Mouse (Mus musculus) forebrain, embryonic 14.5 days (tissue): ENCODE measurements around the gene Vars. TPM values are rescaled to one million over a fixed set of nuclear protein-coding genes. Genes with fewer than 3 reads are reported as not detected.

Source experiments
- ATAC-seq: fragments of 200-750 bp; cut with Nextera tagmentation; 2 replicates; pipeline ENCODE4 v1.8.0; 2017; ENCODE audit warnings: mild to moderate bottlenecking, moderate library complexity
- DNase-seq: peaks from one replicate; pipeline ENCODE4 v3.0.0-alpha.2; 2015; ENCODE audit warnings: low spot score
- H3K27ac ChIP-seq: fragments of 300-500 bp; sonication (generic); 2 replicates; pipeline ENCODE4 v1.5.1; 2014; ENCODE audit warnings: low read depth, mild to moderate bottlenecking, control low read depth, low read length, moderate library complexity
- H3K27me3 ChIP-seq: fragments of 300-500 bp; sonication (generic); replicated peaks from 2 replicates; pipeline ENCODE4 v1.6.1; 2014; ENCODE audit warnings: low read length, control low read depth, mixed read lengths; ENCODE audit not compliant: control insufficient read depth, insufficient read depth
- H3K36me3 ChIP-seq: fragments of 300-500 bp; sonication (generic); 2 replicates; pipeline ENCODE4 v1.6.1; 2014; ENCODE audit warnings: low read length, control low read depth; ENCODE audit not compliant: control insufficient read depth, insufficient read depth
- H3K4me1 ChIP-seq: fragments of 300-500 bp; sonication (generic); 2 replicates; pipeline ENCODE4 v1.6.1; 2014; ENCODE audit warnings: antibody characterized with exemption, low read length, control low read depth; ENCODE audit not compliant: control insufficient read depth, insufficient read depth
- H3K4me2 ChIP-seq: fragments of 300-500 bp; sonication (generic); 2 replicates; pipeline ENCODE4 v1.6.1; 2014; ENCODE audit warnings: mild to moderate bottlenecking, control low read depth, low read length
- H3K4me3 ChIP-seq: fragments of 300-500 bp; sonication (generic); 2 replicates; pipeline ENCODE4 v1.5.1; 2014; ENCODE audit warnings: low read depth, low read length, control low read depth
- H3K9ac ChIP-seq: fragments of 300-500 bp; sonication (generic); 2 replicates; pipeline ENCODE4 v1.6.1; 2014; ENCODE audit warnings: mild to moderate bottlenecking, low read length, control low read depth, moderate library complexity
- H3K9me3 ChIP-seq: fragments of 300-500 bp; sonication (generic); replicated peaks from 2 replicates; pipeline ENCODE4 v1.6.1; 2016; ENCODE audit warnings: low read length, control low read depth, mixed read lengths; ENCODE audit not compliant: control insufficient read depth
- WGBS: fragments of 180-500 bp; shearing (Covaris S2); extraction: QIAGEN DNeasy Blood & Tissue Kit; methylation state at CpG from one replicate; pipeline ENCODE4 v1.1.7; 2014; 5-methylcytosine and 5-hydroxymethylcytosine counted together
- polyA plus RNA-seq: library from polyadenylated mRNA; unstranded; fragments of >200 nt; fragmentation: Nextera tagmentation; extraction: Ambion mirVana; gene quantifications from 2 replicates; pipeline ENCODE4 v1.2.1, GENCODE M21; 2014

Gene Vars
- polyA plus RNA-seq, 1 experiment from 2014 or later = 42.4 TPM

DNA sequence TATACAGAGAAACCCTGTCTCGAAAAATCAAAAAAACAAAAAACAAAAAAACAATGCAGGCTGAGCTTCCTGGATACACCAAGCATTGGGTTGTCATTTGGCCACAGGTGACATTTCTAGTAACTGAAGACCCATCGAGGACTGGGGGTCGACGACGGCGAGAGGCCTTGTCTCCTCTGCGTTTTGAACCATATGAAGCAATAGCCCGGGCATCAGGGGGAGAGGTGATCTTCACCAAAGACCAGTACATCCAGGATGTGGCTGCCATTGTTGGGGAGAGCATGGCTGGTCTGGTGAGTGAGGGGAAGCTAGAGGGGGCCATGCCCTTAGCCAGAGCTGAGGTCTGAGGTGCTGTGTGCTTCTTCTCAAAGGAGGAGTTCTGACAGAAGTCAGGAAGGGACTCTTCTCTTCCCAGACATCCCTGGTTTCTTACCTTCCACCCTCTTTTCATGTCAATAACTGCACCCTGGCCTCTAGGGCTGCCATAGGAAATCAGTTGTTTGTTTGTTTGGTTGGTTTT is 21.8 kb downstream of the Vars start:
- Histone ChIP-seq H3K4me3 (no peak overlapping the region), H3K27me3 (no peaks in the 10 kb centered on the region), H3K36me3 (no peaks in the 10 kb centered on the region), H3K9me3 (no peaks in the 10 kb centered on the region), H3K4me1 (peaks cover 11% of the 10 kb centered on the region), H3K9ac (no peak overlapping the region), H3K27ac (no peak overlapping the region), H3K4me2 (no peak overlapping the region)
- ATAC-seq (no peak), DNase-seq (no peak)
- WGBS = 94% methylated on average over 8 of the region's 8 CpGs

DNA sequence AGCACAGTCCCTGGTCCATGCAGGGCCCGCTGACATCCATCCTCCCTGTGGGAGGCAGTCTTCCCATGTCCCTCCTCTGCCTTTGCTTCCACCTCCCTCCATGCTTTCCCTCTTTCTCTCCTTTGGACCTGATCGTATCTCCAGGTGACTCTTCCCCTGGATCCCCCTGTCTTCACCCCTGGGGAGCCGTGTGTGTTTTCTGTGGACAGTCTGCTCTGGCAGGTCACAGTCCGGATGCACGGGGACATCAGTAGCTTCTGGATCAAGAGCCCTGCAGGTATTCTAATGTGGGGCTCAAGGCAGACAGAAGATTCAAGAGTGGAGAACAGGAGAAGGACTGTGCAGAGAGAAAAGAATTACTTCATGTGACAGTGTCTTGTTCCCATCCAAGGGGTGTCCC is 22.4 kb downstream of the Vars start:
- H3K4me3 ChIP-seq = no peak overlapping the region
- peaks cover 14% of the 10 kb centered on the region for H3K4me1 ChIP-seq
- H3K27ac ChIP-seq = no peak overlapping the region
- H3K4me2 ChIP-seq = no peak overlapping the region
- WGBS = 86% methylated on average over 5 of the region's 5 CpGs
- no peaks in the 10 kb centered on the region for H3K9me3 ChIP-seq
- ATAC-seq = no peak
- DNase-seq = no peak
- H3K27me3 ChIP-seq = no peaks in the 10 kb centered on the region
- H3K36me3 ChIP-seq = no peaks in the 10 kb centered on the region
- no peak overlapping the region for H3K9ac ChIP-seq

DNA sequence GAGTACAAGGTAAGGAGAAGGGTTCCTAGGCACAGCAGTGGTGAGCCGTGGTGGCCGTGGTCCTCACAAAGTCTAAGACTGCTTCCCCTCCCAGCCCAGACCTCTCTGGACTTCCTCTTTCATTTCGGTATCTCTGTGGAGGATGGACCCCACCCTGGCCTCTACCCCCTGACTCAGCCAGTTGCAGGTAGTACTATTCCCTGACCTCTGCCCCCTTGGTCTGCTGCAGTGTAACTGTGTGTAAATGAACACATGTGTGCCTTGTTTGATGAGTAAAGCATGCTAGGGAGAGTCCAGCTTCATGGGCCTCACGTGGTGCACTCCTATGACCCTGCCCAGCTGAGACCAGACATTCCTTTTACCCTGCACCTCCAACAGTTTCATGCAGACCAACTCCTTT is 23.0 kb downstream of the Vars start:
- H3K4me2 ChIP-seq = no peak overlapping the region
- no peak for ATAC-seq
- WGBS = 88% methylated on average over 4 of the region's 4 CpGs

DNA sequence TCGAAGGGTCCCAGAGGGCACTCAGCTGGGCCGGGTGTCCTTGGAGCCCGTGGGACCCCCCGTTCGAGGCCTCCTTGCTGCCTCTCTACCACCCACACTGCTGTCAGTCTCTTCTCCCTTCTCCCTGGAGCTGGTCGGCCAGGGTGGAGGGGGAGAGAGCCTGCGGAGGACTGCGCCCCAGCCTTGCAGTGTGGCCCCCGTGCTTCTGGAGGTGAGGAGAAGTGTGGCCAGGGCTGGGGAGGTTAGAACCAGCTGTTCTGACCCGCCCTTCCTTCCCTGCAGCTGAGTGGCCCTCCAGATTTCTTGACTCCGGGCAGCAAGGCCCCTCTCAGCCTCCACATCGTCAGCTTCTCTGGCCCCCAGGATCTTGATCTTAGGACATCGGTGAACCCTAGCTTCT is 23.5 kb downstream of the Vars start:
- H3K27ac ChIP-seq = no peak overlapping the region
- H3K4me3 ChIP-seq = no peak overlapping the region
- H3K27me3 ChIP-seq = no peaks in the 10 kb centered on the region
- no peak for DNase-seq
- no peaks in the 10 kb centered on the region for H3K9me3 ChIP-seq
- H3K4me2 ChIP-seq = no peak overlapping the region
- no peaks in the 10 kb centered on the region for H3K36me3 ChIP-seq
- WGBS = 79% methylated on average over 13 of the region's 13 CpGs
- no peak for ATAC-seq
- H3K9ac ChIP-seq = no peak overlapping the region
- peaks cover 14% of the 10 kb centered on the region for H3K4me1 ChIP-seq

More for the DNA sequence above, 23.0 kb downstream of the Vars start:
- no peaks in the 10 kb centered on the region for H3K27me3 ChIP-seq
- H3K4me1 ChIP-seq = peaks cover 14% of the 10 kb centered on the region
- no peak overlapping the region for H3K9ac ChIP-seq
- H3K36me3 ChIP-seq = no peaks in the 10 kb centered on the region
- DNase-seq = no peak
- H3K27ac ChIP-seq = no peak overlapping the region
- H3K9me3 ChIP-seq = no peaks in the 10 kb centered on the region
- no peak overlapping the region for H3K4me3 ChIP-seq

DNA sequence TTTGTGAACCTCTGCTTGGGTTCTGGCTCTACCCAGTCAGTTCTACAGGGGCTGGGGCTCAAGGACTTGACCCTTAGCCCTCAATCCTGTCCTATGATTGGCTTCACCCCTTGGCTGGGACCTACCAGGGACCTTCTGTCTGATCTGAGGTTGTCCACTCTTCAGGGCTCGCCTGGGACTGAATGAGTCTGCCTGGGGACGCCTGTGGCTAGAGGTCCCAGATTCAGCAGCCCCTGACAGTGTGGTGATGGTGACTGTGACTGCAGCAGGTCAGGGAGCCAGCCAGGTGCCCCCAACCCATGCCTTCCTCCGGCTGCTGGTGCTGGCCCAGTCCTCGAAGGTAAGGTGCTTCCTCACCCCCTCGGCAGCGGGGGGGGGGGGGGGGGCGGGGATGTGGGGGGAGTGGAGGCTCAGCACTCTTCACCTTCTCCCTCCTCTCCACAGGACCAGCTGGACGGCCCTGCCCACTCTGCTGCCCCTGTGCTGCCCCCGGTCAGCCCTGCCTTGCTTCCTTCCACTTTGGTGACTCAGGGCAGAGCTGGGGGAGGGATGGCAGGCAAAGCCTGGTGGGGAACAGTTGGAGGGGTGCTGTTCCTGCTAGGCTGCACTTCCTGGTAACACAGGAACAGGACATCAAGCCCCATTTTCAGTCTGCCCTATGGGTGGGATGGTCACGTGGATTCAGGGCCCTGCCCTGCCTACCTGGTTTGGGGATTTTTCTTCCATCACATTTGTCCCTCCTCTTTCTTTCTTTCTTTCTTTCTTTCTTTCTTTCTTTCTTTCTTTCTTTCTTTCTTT is 24.1 kb downstream of the Vars start:
- H3K4me2 ChIP-seq = no peak overlapping the region
- H3K36me3 ChIP-seq = no peaks in the 10 kb centered on the region
- no peaks in the 10 kb centered on the region for H3K9me3 ChIP-seq
- WGBS = 72% methylated on average over 7 of the region's 10 CpGs
- no peak overlapping the region for H3K9ac ChIP-seq
- H3K4me1 ChIP-seq = peaks cover 14% of the 10 kb centered on the region
- no peaks in the 10 kb centered on the region for H3K27me3 ChIP-seq
- DNase-seq (no peak), ATAC-seq (no peak)
- no peak overlapping the region for H3K4me3 ChIP-seq
- H3K27ac ChIP-seq = no peak overlapping the region

DNA sequence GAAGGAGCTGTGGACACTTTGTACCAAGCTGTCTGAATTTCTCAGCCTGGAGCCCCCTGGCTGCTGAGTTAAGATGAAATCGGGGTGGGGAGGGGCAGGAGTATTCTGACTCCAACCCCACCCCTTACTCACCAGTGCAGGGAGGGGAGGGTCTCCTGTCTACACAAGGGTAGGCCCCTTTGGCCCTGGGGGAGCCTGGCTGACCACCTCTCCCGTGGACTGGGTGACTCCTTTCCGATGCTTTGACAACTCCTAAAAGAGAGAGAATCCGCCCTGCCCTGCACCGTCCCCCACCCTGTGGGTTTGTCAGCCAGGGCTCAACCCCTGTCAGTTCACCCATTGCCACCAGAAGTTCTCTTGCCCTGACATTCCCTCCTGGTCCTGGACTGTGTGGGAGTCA is 25.4 kb downstream of the Vars start:
- Histone ChIP-seq H3K36me3 (no peaks in the 10 kb centered on the region), H3K27ac (peak overlapping the region; percentile 80; the same call in 1 of the 2 replicates), H3K27me3 (no peaks in the 10 kb centered on the region), H3K9ac (peak overlapping the region; percentile 37; the same call in 1 of the 2 replicates), H3K4me3 (no peak overlapping the region), H3K9me3 (no peaks in the 10 kb centered on the region), H3K4me1 (peaks cover 14% of the 10 kb centered on the region), H3K4me2 (peak overlapping the region; percentile 5; the same call in 1 of the 2 replicates)
- WGBS = 83% methylated on average over 5 of the region's 5 CpGs
- DNase-seq (no peak), ATAC-seq (no peak)

DNA sequence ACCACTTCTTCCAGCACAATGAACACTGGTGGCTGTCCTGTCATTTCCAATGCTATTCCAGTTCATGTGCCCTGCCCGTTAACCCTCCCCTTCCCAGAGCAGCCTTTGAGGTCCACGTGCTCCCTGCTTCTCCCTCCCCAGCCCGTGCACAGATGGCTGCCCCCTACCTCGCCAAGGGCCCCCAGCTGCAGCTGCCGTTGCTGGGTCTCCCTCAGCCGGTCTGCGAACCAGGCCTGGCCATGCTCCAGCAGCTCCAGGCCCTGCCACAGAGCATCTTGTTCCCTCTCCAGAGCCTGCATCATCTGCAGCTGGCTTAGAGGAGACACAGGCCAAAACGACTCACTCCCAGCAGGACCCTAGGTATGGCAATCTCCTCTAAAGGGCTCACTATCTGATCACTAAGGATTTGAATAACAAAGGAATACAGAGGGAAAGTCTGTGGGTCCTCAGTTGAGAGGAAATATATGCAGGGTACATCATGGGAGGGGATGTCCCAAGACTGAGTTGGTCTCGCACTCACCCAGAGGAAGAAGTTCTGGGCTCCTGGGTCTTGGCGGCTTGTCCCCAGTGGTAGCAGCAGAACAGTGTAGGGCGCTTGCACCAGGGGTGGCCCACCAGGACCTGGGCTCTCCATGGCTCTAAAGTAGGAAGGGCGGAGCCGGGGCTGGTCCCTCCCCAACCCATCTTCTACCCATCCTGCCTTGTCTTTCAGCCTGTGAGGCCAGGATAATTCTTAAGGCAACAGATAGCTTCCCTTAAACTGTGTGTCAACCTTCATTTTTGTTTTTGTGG is 26.7 kb downstream of the Vars start, which contains the start of gene Sapcd1:
Gene Sapcd1 (minus strand): TSS at position 740 of the 792 bp plus-strand sequence.
- Histone ChIP-seq H3K27me3 (no peaks in the 10 kb centered on the region), H3K4me1 (peaks cover 11% of the 10 kb centered on the region), H3K36me3 (no peaks in the 10 kb centered on the region), H3K9ac (peak within 1 kb of the TSS; percentile 45; the same call in 1 of the 2 replicates), H3K9me3 (no peaks in the 10 kb centered on the region), H3K4me3 (no peak within 1 kb of the TSS), H3K4me2 (peak within 1 kb of the TSS; percentile 16; the same call in 1 of the 2 replicates), H3K27ac (peak within 1 kb of the TSS; percentile 80)
- DNase-seq (peak; percentile 82), ATAC-seq (peak; percentile 93)
- WGBS = 28% methylated on average over 13 of the region's 13 CpGs

DNA sequence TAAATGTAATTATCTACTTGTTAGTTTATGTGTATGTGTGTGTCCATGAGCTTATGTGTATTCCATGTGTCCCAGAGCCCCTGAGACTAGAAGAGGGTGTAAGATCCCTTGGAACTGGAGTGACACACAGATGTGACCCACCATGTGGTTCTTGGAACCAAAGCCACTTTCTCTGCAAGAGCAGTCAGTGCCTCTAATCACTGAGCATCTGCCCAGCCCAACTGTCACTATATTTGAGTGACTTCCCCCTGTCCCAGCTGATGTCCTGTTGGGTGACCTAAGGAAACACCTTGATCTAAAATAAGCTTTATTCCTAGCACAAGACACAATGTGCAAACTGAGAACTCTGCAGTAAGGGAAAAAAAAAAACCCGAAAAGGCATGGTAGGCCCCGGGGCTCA is 27.5 kb downstream of the Vars start:
- Histone ChIP-seq H3K9me3 (no peaks in the 10 kb centered on the region), H3K4me2 (no peak overlapping the region), H3K36me3 (no peaks in the 10 kb centered on the region), H3K4me3 (no peak overlapping the region), H3K27me3 (no peaks in the 10 kb centered on the region), H3K4me1 (peaks cover 11% of the 10 kb centered on the region), H3K9ac (no peak overlapping the region), H3K27ac (no peak overlapping the region)
- ATAC-seq (no peak), DNase-seq (no peak)
- 84% methylated on average over 2 of the region's 2 CpGs for whole genome bisulfite sequencing
